Mouse (Mus musculus) kidney, postnatal 10 days (tissue): ENCODE measurements around the gene Glis3.

Source experiments
- DNase-seq: peaks from one replicate; pipeline ENCODE4 v3.0.0; 2021; ENCODE audit warnings: mixed read lengths

Glis3 gene

DNA sequence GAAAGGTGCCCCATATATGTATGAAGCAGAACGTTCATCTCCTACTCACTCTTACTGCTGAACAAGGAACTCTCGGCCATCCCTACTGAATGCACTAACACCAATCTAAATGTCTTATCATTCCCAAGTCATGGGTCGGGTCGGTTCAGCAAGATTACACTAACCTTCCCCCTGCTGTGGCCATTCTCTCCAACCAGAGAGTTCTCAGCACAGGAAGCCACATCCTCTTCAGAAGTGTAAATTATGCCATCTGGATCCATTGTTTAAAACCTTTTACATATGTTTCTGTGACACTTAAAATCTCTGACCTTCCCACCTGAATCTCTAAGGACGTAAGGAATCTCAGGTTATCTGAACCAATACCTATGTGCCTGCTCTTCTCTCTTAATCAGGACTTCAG, 29.0 kb downstream of the Glis3 start:
- no peak for DNase-seq

DNA sequence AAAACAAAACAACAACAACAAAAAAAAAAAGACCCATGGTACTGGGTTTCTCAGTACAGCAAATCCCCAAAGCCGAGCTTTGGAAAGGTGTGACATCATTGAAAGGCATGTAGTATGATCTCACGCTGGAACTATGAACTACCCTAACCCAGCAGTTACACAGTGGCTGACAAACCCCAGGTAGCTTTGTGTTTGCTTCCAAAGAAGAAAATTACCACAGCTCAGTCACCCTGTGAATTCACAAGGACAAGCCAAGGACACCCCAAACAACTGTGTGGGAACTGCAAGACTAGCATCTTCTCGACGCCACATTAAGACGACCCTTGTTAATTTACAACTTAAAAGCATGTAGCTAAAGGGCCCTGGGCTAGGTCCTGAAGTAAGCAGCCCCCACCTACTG, 30.4 kb downstream of the Glis3 start:
- no peak for DNase-seq

DNA sequence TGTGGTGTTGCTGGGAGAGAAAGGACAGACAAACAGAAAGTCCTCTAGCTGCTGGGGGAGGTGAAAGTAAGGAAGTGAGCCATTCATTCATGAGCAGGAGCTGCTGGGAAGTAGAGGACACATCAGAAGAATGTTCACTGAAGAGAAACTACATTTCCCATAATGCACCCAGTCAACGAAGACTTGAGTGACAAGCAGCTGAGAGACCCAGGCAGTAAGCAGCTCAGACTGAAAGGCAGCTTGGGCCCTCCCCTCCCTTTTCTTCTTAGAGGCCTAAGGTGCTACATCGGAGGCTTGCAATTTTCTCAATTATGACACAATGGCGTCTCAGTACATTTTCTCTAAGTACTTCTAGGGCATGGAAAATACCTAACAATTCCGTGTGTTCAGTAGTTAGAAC, 31.0 kb downstream of the Glis3 start:
- no peak for DNase-seq

DNA sequence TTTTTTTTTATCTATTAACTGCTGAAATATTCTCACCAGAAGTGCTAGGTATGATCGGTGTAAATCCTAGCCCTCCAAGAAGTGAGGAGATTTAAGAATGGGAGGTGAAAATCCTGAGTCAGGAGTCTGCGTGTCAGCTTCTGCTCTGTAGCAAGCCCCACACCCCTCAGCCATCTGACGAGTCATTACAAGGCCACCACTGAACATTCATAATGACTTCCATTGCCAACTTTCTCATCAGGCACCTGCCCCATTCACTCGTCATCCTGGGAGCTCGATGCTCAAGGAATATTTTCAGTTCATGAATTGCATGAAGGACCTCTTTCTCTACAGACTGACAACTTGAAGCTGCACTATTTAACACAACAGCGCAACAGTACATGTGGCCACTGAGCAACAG, 32.5 kb downstream of the Glis3 start:
- DNase-seq, result no peak

DNA sequence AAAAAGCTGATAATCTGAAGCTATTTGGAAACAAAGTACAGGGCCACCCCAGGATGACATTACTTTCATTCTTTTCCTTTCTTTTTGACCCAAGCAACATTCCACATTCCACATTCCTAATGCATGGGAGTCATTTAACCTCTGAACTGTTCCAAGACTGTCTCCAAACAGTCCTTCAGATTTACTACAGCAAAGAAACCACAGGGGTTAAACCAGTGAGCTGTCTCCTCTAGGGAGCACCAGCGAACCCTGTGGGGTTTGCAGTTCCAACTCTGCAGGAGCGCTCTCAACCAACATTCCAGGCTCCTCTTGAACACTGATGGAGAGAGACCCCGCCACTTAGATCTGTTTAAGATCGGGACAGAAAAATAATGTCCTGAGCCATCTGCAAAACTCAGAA, 33.6 kb downstream of the Glis3 start:
- peak; percentile 45 for DNase-seq

DNA sequence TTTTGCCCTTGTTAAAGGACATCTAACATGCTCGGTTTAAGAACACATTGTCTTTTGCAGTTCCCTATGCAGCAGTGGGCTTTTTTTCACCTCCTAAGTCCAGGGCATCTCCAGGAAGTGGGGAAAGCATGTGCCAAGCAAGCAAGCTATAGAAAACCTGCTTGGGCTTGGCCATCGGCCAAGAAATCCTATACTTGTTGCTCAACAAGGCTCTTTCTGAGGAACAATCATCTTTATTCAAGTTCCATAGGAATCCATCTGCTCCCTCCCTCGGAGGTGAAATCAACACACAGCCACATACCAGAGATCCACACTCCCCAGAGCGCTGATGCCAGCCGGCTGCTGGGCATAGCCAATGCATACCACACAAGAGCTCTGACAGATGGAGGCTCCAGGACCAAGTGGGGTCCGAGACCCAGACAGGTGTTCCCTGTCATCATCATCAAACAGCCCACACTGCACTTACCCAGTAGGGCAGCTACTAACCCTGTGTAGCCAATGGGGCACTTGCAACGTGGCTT, 39.0 kb downstream of the Glis3 start:
- no peak for DNase-seq

DNA sequence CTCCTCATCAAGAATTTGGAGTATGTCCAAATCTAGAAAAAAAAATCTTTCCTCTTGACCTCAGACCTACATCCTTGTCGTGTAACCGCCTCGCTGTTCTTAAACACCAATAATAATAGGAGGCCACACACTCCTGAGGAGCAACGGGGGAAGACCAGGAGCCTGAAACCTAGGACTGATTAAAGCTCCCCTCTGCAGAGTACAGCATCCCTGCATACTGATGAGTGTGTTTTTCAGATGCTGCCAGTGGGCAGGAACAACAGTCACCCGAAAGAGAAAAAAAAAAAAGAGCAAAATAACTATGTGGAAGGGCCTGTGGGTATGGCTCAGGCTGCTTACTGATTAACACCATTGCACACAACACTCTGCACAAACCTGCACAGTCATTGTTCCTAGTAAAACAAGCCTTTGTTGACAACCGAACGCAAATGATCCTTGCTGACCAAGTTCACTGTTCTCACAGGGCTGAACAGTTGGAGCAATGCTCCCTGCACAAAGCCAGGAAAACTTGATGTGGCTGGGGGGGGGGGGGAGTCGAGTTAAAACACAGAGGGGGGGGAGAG, 43.8 kb downstream of the Glis3 start:
- peak; percentile 46 for DNase-seq

DNA sequence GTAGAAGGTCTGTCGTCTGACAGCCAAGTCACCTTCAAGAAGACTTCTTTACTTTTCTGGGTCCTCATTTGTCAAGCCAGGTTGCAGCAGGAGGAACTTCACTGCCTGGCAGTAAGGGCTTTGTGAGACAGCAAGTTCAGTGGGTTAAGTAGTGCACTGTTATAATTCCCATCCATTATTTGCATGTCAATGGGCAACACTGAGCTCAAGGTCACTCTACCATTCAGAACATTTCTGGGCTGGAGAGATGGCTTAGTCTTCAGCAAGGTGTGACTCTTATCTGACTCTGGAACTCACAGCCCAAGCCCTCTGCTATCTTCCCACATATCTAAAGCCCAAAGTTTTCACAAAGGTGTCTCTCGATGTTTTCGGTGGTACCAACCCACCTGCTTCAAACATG, 44.9 kb downstream of the Glis3 start:
- DNase-seq, result no peak

DNA sequence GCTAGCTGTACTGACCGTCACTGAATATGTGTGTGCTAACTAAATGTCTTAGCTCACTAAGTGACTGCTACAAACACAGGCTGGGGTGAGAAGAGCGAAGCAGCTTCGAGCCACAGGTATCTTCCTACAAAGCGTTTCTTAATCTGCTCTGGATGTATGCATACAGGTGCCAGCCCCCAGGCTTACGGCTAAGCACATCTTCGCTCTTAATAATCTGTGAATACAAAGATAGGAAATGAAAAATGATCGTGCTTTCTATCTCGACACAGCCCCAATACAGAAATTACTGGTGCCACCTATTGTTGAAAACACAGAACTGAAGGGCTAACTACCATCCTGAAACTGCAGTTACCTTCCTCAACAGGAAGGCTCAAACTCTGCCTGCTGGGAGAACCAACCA, 51.5 kb downstream of the Glis3 start:
- no peak for DNase-seq

DNA sequence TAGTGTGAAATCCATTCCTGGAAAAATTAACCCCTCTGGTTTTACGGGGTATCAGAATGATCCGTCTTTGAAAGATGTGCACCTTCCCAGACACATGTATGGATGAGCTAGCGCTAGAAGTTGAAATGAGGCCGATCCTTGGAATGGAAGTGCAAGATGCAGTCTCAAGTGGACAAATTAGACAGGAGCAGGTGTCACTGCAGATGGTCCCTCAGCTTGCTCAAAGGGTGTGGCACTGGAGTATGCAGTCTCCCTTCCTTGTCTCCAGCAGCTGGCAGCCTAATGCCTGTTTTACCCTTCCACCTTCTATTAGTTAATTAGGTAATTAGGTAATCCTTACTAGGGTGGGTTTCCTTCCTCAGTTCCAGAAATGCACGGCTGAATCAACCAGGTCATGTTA, 53.7 kb downstream of the Glis3 start:
- no peak for DNase-seq

DNA sequence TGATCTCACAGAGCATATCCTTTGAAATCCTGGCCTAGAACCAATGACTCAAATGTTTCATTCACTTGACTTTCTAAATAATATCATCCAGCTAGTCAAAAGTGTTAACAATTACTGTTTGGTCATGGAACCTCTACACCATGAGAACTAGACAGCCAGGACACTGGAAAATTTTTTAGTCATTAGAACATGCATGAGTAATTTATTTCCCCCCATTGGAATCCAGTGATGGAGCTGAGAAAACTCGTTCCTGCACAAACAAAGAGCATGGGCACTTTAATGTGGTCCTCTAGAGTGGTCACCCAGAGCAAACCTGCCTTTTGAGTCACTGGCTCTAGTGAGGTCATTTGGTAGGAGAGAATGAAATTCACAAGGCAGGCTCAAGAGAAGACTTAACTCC, 55.3 kb downstream of the Glis3 start:
- no peak for DNase-seq

DNA sequence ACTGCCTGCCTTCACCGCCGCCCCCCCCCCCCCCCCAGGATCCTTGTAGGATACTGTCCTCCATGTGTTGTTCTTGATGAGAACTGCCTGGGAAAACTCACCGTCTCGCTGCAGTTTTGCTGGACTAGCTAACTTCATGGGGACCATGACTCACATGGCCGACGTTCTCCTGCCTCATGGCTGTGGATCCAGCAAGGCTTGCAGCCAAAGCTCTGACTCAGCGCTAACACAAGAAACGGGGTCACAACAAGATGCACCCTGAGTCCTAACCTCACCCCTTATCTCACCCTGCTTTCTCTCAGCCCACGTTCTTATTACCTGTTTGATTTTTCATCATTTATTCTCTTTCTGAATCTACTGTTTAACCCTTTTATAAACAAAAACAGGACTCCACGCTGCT, 56.2 kb downstream of the Glis3 start:
- peak; percentile 38 for DNase-seq

DNA sequence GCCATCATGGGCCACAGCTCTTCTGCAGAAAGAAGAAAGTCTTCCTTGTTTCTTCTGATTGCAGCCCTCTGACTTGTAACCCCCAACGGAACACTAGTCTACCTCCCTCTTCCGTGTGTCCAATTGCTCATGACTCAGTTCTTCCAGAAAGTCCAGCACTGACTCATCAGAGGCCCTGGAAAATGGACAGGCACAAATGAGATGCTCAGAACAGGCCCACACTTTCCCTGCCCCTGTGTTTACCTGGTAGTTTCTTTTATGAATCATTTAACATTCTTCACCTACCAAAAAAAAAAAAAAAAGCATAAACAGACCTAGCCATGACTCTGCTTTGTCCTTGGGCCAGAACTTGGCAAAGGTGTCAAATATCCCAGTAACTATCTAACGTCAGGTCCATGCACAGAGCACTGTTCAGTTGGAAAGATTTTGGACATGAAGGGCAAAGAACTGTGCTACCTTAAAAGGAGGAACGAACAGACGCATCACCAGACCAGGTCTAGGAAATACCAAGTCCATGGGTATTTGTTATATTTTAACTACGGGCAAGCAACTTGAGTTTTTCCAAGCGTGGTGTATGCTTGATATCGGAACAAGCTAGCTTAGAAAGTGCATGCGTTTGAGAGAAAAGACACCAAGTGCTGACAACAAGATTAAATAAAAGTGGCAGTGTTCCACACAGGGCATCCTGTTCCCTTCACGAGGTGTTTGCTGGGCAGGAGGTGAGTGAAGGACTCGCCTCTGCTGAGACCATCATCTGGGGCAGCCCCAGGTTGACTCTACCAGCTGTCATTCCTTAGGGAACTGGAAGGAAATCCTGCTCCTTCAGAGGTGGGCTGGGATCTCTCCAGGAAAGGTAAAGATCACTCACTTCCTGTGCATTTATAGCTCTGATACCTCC, 58.0 kb downstream of the Glis3 start:
- peak; percentile 35 for DNase-seq

DNA sequence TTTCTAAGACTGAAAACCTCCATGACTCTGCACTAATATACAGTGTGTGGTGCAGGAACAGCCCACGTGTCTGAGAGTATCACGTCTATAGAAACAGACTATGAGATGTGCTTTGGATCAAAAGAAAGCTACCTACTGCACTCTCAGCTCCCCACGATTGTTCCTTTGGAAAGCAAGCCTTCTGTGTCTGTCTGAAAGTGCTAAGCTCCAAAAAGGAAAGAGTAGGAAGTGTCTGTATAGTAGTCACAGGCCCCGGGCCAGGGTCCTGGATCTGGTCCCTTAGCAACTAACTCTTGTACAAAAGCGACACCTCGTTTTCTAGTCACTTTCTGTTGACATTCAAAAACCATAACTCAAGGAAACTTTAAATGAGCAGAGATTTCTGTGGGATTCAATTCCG, 62.1 kb downstream of the Glis3 start:
- DNase-seq, result no peak

DNA sequence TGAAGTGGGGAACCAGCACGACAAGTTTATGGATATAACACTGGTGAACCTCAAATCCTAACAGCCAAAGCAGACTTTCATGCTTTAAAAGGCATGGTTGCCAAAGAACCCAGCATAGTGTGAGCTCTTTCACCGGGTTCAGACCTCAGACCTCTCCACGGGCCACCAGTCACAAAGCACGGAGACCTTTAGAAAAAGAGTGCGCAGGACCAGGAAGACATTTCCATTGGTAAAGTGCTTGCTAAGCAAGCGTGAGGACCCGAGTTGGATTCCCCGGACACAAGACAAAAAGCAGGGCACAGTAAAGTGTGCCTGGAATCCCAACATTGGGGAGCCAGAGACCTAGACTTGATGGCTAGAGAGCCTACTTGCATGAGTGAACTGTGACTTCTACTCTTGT, 62.7 kb downstream of the Glis3 start:
- DNase-seq, result no peak

DNA sequence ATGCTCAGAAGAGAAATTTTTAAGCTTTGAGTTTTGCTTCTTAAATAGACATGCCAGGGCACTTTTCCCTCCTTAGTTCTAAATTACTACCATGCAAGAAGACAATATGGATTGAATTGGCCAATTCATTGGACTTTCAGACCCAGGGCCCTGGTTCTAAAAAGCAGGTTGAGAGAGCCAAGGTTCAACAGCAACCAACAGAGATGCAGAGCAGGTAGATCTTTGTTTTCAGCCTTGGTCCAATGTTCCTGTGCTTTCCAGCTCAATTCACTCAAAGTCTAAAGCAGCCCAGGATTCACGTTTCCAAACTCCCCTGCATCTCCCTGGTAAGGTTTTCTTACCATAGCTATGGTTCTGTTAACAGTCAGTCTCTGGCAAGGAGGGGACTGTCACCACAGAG, 63.4 kb downstream of the Glis3 start:
- DNase-seq, result no peak

DNA sequence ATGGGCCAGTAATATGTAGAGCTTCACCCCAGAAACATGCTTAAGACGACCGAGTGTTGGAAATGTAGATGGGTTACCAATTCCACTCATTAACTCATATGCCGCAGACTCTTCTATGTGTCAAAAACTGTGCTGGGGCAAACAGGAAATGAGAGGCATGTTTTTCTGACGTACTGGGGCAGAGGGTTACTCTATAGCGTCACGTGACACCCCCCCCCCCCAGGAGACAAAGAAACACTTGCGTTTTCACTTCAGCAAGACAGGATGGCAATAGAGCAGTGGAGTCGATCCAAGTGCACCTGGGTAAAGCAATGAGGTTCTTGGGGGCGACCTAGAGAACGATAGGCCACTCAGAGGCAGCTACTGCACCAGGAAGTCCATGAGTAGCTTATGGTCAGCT, 67.6 kb downstream of the Glis3 start:
- no peak for DNase-seq

DNA sequence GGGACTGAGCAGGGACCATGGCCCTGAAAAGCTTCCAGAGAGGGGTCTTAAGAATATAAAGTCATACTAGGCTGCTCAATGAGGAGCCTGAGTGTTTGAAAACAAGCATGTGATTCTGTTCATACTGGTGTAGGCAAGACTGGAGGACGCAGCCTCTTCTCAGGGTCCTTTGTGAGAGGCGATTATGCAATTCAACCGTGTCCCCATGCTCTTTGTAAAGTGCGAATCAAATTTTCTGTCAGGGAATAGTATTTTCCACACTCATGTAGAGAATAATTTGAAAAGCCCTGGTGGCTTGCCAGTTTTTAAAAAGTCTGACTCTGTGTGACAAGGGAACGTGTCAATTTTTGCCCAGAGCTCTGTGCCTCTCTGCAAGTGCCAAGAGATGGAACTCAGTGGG, 71.1 kb downstream of the Glis3 start:
- no peak for DNase-seq

DNA sequence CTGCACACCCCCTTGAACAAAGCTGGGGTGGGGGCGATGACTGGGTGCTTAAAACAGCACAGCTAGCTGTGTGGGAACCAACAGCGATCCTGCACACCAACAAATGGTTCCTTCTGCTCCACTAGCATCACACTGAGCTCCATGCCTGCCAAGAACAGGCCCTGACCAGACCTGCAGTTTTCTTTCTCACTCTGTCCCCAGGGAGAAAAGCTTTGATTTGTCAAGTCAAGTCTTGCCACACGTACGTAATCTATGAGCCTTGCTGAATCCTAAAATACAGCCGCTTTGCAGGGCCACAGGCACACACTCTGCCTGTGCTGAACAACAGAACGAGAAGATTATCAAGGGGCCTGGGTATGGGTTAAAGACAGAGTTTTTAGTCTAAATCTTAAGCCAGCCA, 71.6 kb downstream of the Glis3 start:
- no peak for DNase-seq

DNA sequence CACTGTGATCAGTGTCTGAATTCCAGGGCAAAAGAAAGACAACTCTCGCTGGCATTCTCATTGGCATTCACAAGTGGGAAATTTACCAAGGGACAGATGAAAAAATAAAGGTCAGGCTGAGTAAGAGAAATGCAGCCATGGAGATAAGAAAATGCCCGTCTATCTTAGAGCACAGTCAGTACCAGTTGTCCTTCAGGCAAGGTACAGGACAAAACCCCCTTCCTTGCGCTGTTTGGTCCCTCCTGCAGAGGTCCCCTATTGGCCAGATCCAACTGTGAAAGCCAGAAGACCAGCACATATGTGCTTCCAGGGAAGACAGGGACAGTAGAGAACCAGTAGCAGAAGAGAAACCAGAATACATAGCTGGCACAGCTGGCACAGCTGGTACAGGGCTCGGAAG, 79.0 kb downstream of the Glis3 start:
- no peak for DNase-seq

DNA sequence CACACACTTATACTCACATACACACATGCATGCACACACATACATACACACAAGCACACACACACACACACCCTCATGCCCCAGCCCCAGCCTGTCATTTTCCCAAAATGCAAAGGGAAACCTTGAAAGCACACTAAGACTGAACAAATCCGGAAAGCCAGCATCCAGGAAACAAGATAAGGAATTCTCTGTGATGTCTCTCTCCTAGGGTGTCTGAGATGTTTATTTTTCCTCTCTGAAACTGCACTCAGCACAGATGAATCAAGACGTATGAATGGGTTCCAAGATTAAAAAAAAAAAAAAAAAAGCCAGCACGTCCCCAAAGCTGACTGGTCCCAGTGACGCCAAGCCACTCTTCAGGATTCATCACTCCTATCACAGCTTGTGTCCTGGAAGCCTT, 85.7 kb downstream of the Glis3 start:
- no peak for DNase-seq

DNA sequence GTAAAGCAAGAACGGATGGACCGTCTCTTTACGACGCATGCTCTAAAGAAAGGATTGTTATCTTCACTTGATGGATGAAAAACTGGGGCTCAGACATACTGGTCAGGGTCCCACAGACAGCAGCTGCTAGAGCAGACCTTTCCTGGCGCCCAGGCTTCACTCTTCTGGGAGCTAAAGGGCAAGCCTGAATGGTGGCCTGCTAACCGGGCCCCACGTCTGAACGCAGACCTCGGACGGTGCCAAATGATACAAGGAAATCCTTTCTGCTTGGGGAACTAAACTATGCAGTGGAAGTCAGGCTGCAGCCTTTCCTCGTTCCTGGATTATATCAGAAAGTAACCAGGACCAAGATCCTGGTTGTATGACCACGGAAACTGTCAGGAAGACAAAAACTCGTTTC, 86.9 kb downstream of the Glis3 start:
- peak; percentile 22 for DNase-seq

DNA sequence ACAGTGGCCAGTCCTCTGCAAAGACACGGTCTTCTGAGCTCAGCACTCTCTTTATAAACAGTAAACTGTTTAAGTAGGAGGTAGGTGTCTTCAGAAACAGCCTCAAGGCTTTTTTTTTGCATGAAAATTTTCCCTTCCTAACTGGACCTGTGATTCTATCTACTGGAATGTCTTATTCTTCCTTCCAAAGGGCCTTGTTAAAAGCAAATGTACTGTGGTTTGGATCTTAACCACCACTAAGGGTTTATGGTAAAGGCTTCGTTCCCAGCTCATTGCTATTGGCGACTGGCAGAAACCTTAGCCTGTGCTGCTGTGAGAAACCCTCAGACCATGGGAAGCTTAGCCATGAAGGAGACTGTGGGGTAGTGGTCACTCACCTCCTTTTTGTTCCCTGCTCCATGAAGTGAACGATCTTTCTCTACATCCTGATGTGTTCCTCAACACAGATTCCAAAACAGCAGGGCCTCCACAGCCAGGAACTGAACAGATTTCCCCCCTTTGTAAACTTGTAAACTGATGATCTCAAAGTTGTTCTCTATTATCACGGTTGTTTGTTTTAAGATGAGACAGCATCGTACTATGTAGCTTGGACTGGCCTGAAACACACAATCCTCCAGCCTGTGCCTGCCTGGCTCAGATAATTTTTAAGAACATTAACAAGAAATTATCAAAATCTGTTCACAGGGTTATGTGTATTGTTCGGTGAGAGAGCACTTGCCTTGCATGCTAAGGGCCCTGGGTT, 88.0 kb downstream of the Glis3 start:
- no peak for DNase-seq

DNA sequence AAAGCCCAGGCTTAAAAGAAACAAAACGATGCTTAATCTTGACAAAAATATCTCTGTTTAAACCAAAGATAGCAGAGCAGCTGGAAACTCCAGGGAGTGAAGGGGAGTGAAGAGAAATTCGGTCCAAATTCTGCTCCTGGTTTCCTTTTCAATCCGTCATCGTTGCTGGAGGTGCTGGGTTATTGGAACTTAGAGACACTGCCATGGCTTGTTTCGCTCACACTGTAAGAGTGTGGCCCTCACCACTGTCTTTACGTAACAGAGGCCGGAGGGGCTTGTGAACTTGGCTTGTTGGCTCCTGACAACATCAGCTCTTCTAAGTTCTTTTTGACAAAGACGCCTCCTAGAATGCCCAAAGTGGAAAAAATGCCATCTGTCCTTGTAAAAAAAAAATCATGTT, 99.4 kb downstream of the Glis3 start:
- DNase-seq, result no peak
